Mouse (Mus musculus) liver, embryonic 14.5 days (tissue): ENCODE results near the gene Pax8.

Experiments
- CTCF ChIP-seq: IDR thresholded peaks from 2 replicates; pipeline ENCODE4 v1.5.1; 2016; ENCODE audit warnings: antibody characterized with exemption, low read depth, control low read depth
- EP300 ChIP-seq: IDR thresholded peaks from 2 replicates; pipeline ENCODE4 v1.6.1; 2016; ENCODE audit warnings: antibody characterized with exemption, low read depth

GRCm38 (mm10) chr2:24485398-24485797 is 10.0 kb upstream of the Pax8 start:
- no peak for TF ChIP-seq EP300
- TF ChIP-seq CTCF: no peak
